ENCODE assay signal across 8 mouse cellular contexts in genomic region chr7:47150420-47151061, GRCm38 (mm10). TPM values are rescaled to one million over a fixed set of nuclear protein-coding genes. Genes with fewer than 3 reads are reported as not detected.
DNase-seq lines count a peak whose midpoint lies in the region; ATAC-seq and TF ChIP-seq lines count a peak whose summit lies in the region.

No protein-coding gene starts in this region.

- peak; percentile 54 for DNase-seq in limb, embryonic 11.5 days (ENCODE audit: low spot score)
- no peak for DNase-seq in limb, embryonic 10.5 days (ENCODE audit: low spot score)
- peak; percentile 35 for DNase-seq in embryonic facial prominence, embryonic 10.5 days (ENCODE audit: low spot score)
- peak; percentile 83 for DNase-seq in hindbrain, embryonic 14.5 days (ENCODE audit: low spot score)
- peak; percentile 37 for DNase-seq in liver, adult 2 months (ENCODE audit: extremely low read depth, low read depth, low spot score)
- DNase-seq in naive thymus-derived CD4-positive, alpha-beta T cell, adult 2 months (ENCODE audit: low read depth) = peak; percentile 68
- DNase-seq in testis, postnatal 10 days (ENCODE audit: low spot score) = no peak

- ATAC-seq in limb, embryonic 11.5 days (ENCODE audit: insufficient number of reproducible peaks, low FRiP score, low TSS enrichment, low read depth) = no peak
- peak; percentile 69 for ATAC-seq in activated CD4-positive, CD25-positive, alpha-beta regulatory T cell, adult 4 months
- peak; percentile 72; the same call in 1 of the 2 replicates for ATAC-seq in hindbrain, embryonic 14.5 days (ENCODE audit: low FRiP score)

- TF ChIP-seq CTCF in liver, adult 2 months (IDR thresholded peaks at IDR 0.05; ENCODE audit: low read depth, low read length) = peak; percentile 37

- H3K9me3 ChIP-seq in limb, embryonic 11.5 days (ENCODE audit: control insufficient read depth, low read length) = no peaks in the 10 kb centered on the region
- H3K9me3 ChIP-seq in limb, embryonic 10.5 days (replicated peaks) = no peaks in the 10 kb centered on the region
- H3K9me3 ChIP-seq in embryonic facial prominence, embryonic 10.5 days = 0 out of 2 replicates have a peak, but pooled peaks cover 2% of the 10 kb centered on the region
- H3K9me3 ChIP-seq in hindbrain, embryonic 14.5 days (ENCODE audit: control insufficient read depth, low read length) = no peaks in the 10 kb centered on the region

- H3K4me2 ChIP-seq in limb, embryonic 11.5 days (ENCODE audit: low read depth, severe bottlenecking) = no peak overlapping the region
- H3K4me2 ChIP-seq in hindbrain, embryonic 14.5 days (replicated peaks) = peak overlapping the region; percentile 28

- H3K9ac ChIP-seq in limb, embryonic 11.5 days (ENCODE audit: low read length) = no peak overlapping the region
- H3K9ac ChIP-seq in hindbrain, embryonic 14.5 days = no peak overlapping the region
- H3K9ac ChIP-seq in liver, adult 2 months (ENCODE audit: low read depth, low read length) = no peak overlapping the region

- WGBS in limb, embryonic 11.5 days = 17% methylated on average over 11 of the region's 11 CpGs
- WGBS in limb, embryonic 10.5 days = 18% methylated on average over 11 of the region's 11 CpGs
- 16% methylated on average over 11 of the region's 11 CpGs for WGBS in embryonic facial prominence, embryonic 10.5 days
- 15% methylated on average over 11 of the region's 11 CpGs for WGBS in hindbrain, embryonic 14.5 days
- WGBS in liver, adult 2 months = 13% methylated on average over 11 of the region's 11 CpGs

- no peaks in the 10 kb centered on the region for H3K4me1 ChIP-seq in limb, embryonic 11.5 days (ENCODE audit: control insufficient read depth, insufficient read depth, low read length)
- H3K4me1 ChIP-seq in limb, embryonic 10.5 days = no peaks in the 10 kb centered on the region
- no peaks in the 10 kb centered on the region for H3K4me1 ChIP-seq in embryonic facial prominence, embryonic 10.5 days
- no peaks in the 10 kb centered on the region for H3K4me1 ChIP-seq in hindbrain, embryonic 14.5 days (replicated peaks; ENCODE audit: control insufficient read depth, insufficient read depth, low read length)
- H3K4me1 ChIP-seq in liver, adult 2 months (ENCODE audit: control insufficient read depth, insufficient read depth, low read length) = no peaks in the 10 kb centered on the region

- H3K27me3 ChIP-seq in limb, embryonic 11.5 days (ENCODE audit: control insufficient read depth, insufficient read depth, low read length) = no peaks in the 10 kb centered on the region
- H3K27me3 ChIP-seq in limb, embryonic 10.5 days (ENCODE audit: low read depth, poor library complexity, severe bottlenecking) = no peaks in the 10 kb centered on the region
- no peaks in the 10 kb centered on the region for H3K27me3 ChIP-seq in embryonic facial prominence, embryonic 10.5 days (replicated peaks; ENCODE audit: low read depth, poor library complexity, severe bottlenecking)
- H3K27me3 ChIP-seq in hindbrain, embryonic 14.5 days (ENCODE audit: control insufficient read depth, insufficient read depth, low read length) = no peaks in the 10 kb centered on the region
- H3K27me3 ChIP-seq in liver, adult 2 months (ENCODE audit: control insufficient read depth, insufficient read depth, low read length) = no peaks in the 10 kb centered on the region

- H3K79me2 ChIP-seq in liver, adult 2 months (ENCODE audit: control insufficient read depth, insufficient read depth, low read length) = no peaks in the 10 kb centered on the region

- no peak overlapping the region for H3K27ac ChIP-seq in limb, embryonic 11.5 days (replicated peaks; ENCODE audit: low read depth, low read length)
- H3K27ac ChIP-seq in limb, embryonic 10.5 days = no peak overlapping the region
- H3K27ac ChIP-seq in embryonic facial prominence, embryonic 10.5 days (replicated peaks) = no peak overlapping the region
- no peak overlapping the region for H3K27ac ChIP-seq in hindbrain, embryonic 14.5 days
- no peak overlapping the region for H3K27ac ChIP-seq in liver, adult 2 months (replicated peaks; ENCODE audit: insufficient read depth, low read depth, low read length)

- no peak for TF ChIP-seq POLR2A in liver, adult 2 months (IDR thresholded peaks at IDR 0.05; ENCODE audit: extremely low read depth, insufficient read depth, low read length)

- no peaks in the 10 kb centered on the region for H3K36me3 ChIP-seq in limb, embryonic 11.5 days (ENCODE audit: control insufficient read depth, insufficient read depth, low read length)
- H3K36me3 ChIP-seq in limb, embryonic 10.5 days = no peaks in the 10 kb centered on the region
- H3K36me3 ChIP-seq in embryonic facial prominence, embryonic 10.5 days (replicated peaks) = no peaks in the 10 kb centered on the region
- no peaks in the 10 kb centered on the region for H3K36me3 ChIP-seq in hindbrain, embryonic 14.5 days (replicated peaks; ENCODE audit: control insufficient read depth, insufficient read depth)
- no peaks in the 10 kb centered on the region for H3K36me3 ChIP-seq in liver, adult 2 months (ENCODE audit: control insufficient read depth, insufficient read depth, low read length)

- no peak overlapping the region for H3K4me3 ChIP-seq in limb, embryonic 11.5 days (ENCODE audit: low read depth, low read length)
- H3K4me3 ChIP-seq in limb, embryonic 10.5 days = no peak overlapping the region
- no peak overlapping the region for H3K4me3 ChIP-seq in embryonic facial prominence, embryonic 10.5 days
- no peak overlapping the region for H3K4me3 ChIP-seq in hindbrain, embryonic 14.5 days (replicated peaks; ENCODE audit: low read length)
- H3K4me3 ChIP-seq in liver, adult 2 months (ENCODE audit: insufficient read depth, low read depth, low read length) = no peak overlapping the region

RNA-seq across cellular contexts. Expression of gene Ptpn5, which starts 17.1 kb away (rescaled TPM):
- 0.39 and 0.43 TPM in 2 replicates for polyA plus RNA-seq in limb, embryonic 11.5 days (2014; fragmentation: Nextera tagmentation; extraction: Ambion mirVana)
- polyA plus RNA-seq in limb, embryonic 10.5 days (2016; fragmentation: Nextera tagmentation; extraction: Ambion mirVana) = 0.20 and 0.30 TPM in 2 replicates
- polyA plus RNA-seq in activated CD4-positive, CD25-positive, alpha-beta regulatory T cell, adult 4 months (2017; shearing (Covaris generic)) = 1 to 10 TPM; 2.1 to 9.3 TPM
- polyA plus RNA-seq in embryonic facial prominence, embryonic 10.5 days (2016; fragmentation: Nextera tagmentation; extraction: Ambion mirVana) = 2.9 and 3.2 TPM in 2 replicates
- polyA plus RNA-seq in hindbrain, embryonic 14.5 days (2014; fragmentation: Nextera tagmentation; extraction: Ambion mirVana) = 162 and 171 TPM in 2 replicates
- total RNA-seq in liver, adult 2 months (2014; rRNA removed) = not detected in 2 replicates
- polyA plus RNA-seq in liver, adult 2 months (2012; rRNA removed) = 0.02 TPM in 1 of 2 replicates, not detected in the other

RNA-seq across cellular contexts. Expression of gene Mrgpra6, which starts 54.2 kb away (rescaled TPM):
- polyA plus RNA-seq in limb, embryonic 11.5 days (2014; fragmentation: Nextera tagmentation; extraction: Ambion mirVana) = not detected in 2 replicates
- polyA plus RNA-seq in limb, embryonic 10.5 days (2016; fragmentation: Nextera tagmentation; extraction: Ambion mirVana) = not detected in 2 replicates
- not detected for polyA plus RNA-seq in activated CD4-positive, CD25-positive, alpha-beta regulatory T cell, adult 4 months (2017; shearing (Covaris generic))
- not detected in 2 replicates for polyA plus RNA-seq in embryonic facial prominence, embryonic 10.5 days (2016; fragmentation: Nextera tagmentation; extraction: Ambion mirVana)
- not detected in 2 replicates for polyA plus RNA-seq in hindbrain, embryonic 14.5 days (2014; fragmentation: Nextera tagmentation; extraction: Ambion mirVana)
- not detected in 2 replicates for total RNA-seq in liver, adult 2 months (2014; rRNA removed)
- not detected in 2 replicates for polyA plus RNA-seq in liver, adult 2 months (2012; rRNA removed)

Comparison
In these comparisons a context has a peak if more than half of its experiments do, and no peak if none do; other contexts are left out.
1. DNase-seq: peak in limb, embryonic 11.5 days (single experiment), embryonic facial prominence, embryonic 10.5 days (single experiment), hindbrain, embryonic 14.5 days (single experiment), liver, adult 2 months (single experiment) and naive thymus-derived CD4-positive, alpha-beta T cell, adult 2 months (single experiment); none in limb, embryonic 10.5 days (single experiment) and testis, postnatal 10 days (single experiment).
2. RNA of gene Ptpn5, which starts 17.1 kb away (polyA plus RNA-seq): 162 to 171 TPM in hindbrain, embryonic 14.5 days; 2.1 to 9.3 TPM in activated CD4-positive, CD25-positive, alpha-beta regulatory T cell, adult 4 months, 2.9 to 3.2 TPM in embryonic facial prominence, embryonic 10.5 days, 0.39 to 0.43 TPM in limb, embryonic 11.5 days, 0.20 to 0.30 TPM in limb, embryonic 10.5 days and 0.02 TPM in liver, adult 2 months; every median in the first group is over 10 times any median in the second.